Mouse (Mus musculus) lung, postnatal 0 days (tissue): Measurements from ENCODE around the gene Acp7. TPM values are rescaled to one million over a fixed set of nuclear protein-coding genes. Genes with fewer than 3 reads are reported as not detected.
A peak's percentile ranks its signal among the peaks of the same experiment; 100 is the strongest.

Experiments used
- ATAC-seq: fragments of 200-750 bp; cut with Nextera tagmentation; 2 replicates; pipeline ENCODE4 v1.8.0; 2017; ENCODE audit warnings: moderate library complexity
- DNase-seq: peaks from one replicate; pipeline ENCODE4 v3.0.0-alpha.2; 2016; ENCODE audit warnings: low spot score
- H3K27ac ChIP-seq: fragments of 300-500 bp; sonication (generic); 2 replicates; pipeline ENCODE4 v1.5.1; 2014; ENCODE audit warnings: antibody characterized with exemption, mild to moderate bottlenecking, low read length, mixed read lengths
- H3K27me3 ChIP-seq: fragments of 300-500 bp; sonication (generic); replicated peaks from 2 replicates; pipeline ENCODE4 v1.6.1; 2014; ENCODE audit warnings: low read length, mixed read lengths; ENCODE audit not compliant: insufficient read depth
- H3K36me3 ChIP-seq: fragments of 300-500 bp; sonication (generic); 2 replicates; pipeline ENCODE4 v1.6.1; 2014; ENCODE audit warnings: low read length, mixed read lengths; ENCODE audit not compliant: insufficient read depth
- H3K4me1 ChIP-seq: fragments of 300-500 bp; sonication (generic); 2 replicates; pipeline ENCODE4 v1.6.1; 2014; ENCODE audit warnings: antibody characterized with exemption, low read depth, low read length, mixed read lengths; ENCODE audit not compliant: insufficient read depth
- H3K4me2 ChIP-seq: fragments of 300-500 bp; sonication (generic); replicated peaks from 2 replicates; pipeline ENCODE4 v1.6.1; 2014; ENCODE audit warnings: low read depth, mild to moderate bottlenecking, low read length, moderate library complexity, mixed read lengths
- H3K4me3 ChIP-seq: fragments of 300-500 bp; sonication (generic); 2 replicates; pipeline ENCODE4 v1.5.1; 2014; ENCODE audit warnings: low read depth, low read length
- H3K9ac ChIP-seq: fragments of 300-500 bp; sonication (generic); replicated peaks from 2 replicates; pipeline ENCODE4 v1.6.1; 2014; ENCODE audit warnings: low read depth, mild to moderate bottlenecking
- H3K9me3 ChIP-seq: fragments of 300-500 bp; sonication (generic); 2 replicates; pipeline ENCODE4 v1.6.1; 2016; ENCODE audit warnings: low read length, mixed read lengths
- CTCF ChIP-seq: IDR thresholded peaks from 2 replicates; pipeline ENCODE4 v1.5.1; 2016; ENCODE audit warnings: antibody characterized with exemption, mild to moderate bottlenecking
- EP300 ChIP-seq: IDR thresholded peaks from 2 replicates; pipeline ENCODE4 v1.6.1; 2016; ENCODE audit warnings: antibody characterized with exemption, mild to moderate bottlenecking, control low read depth
- WGBS: fragments of 180-500 bp; shearing (Covaris S2); extraction: QIAGEN DNeasy Blood & Tissue Kit; methylation state at CpG from one replicate; pipeline ENCODE4 v1.1.7; 2014; 5-methylcytosine and 5-hydroxymethylcytosine counted together
- polyA plus RNA-seq: library from polyadenylated mRNA; unstranded; fragments of >200 nt; fragmentation: Nextera tagmentation; extraction: Ambion mirVana; gene quantifications from 2 replicates; pipeline ENCODE4 v1.2.1, GENCODE M21; 2015

The Acp7 gene
- polyA plus RNA-seq, 1 experiment from 2014 or later, result not detected

DNA sequence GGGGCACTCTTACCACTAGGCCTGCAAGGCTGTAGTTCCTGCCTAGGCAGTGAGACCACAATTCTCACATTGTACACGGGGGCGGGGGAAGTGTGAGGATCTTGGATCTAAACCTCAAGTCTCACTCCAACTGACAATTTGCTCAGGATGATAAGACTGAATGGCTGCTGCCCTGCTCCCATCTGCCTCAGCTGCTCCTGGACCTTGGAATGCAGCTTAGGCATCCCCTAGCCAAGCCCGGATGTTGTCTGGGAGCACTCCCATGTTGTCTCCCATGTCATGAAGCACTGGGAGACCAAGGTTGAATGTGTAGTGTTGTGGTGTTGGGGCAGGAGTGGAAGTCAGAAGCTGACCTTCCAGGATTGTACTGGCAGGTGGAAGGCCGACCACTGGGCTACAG lies 63.6 kb downstream of the Acp7 start:
- H3K4me1 ChIP-seq, result peaks cover 34% of the 10 kb centered on the region
- no peak overlapping the region for H3K9ac ChIP-seq
- no peaks in the 10 kb centered on the region for H3K27me3 ChIP-seq
- no peak for ATAC-seq
- no peaks in the 10 kb centered on the region for H3K9me3 ChIP-seq
- no peak for DNase-seq
- TF ChIP-seq CTCF (no peak), EP300 (no peak)
- no peak overlapping the region for H3K4me3 ChIP-seq
- H3K4me2 ChIP-seq, result no peak overlapping the region
- 82% methylated on average over 4 of the region's 4 CpGs for WGBS
- no peak overlapping the region for H3K27ac ChIP-seq
- peaks cover 44% of the 10 kb centered on the region for H3K36me3 ChIP-seq

DNA sequence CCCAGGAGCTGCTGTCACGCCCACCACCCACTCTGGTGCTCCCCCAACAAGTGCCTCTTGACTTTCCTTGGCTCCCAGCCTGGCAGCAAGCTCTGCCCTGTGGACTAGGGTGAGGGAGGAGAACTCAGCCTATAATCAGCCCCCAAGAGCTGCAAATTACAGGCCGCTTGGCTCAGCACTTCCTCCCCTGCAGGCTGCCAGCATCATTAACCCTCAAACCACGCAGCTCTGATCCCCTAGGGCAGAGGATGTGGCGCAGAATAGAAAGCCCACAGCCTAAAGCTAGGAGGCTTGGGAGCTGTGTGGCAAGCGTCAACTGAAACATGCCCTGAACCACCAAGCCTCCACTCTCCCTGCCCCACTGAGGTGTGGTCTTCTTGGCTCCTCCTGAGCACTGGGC lies 65.7 kb downstream of the Acp7 start:
- Histone ChIP-seq H3K9ac (no peak overlapping the region), H3K27me3 (no peaks in the 10 kb centered on the region), H3K4me3 (no peak overlapping the region), H3K36me3 (peaks cover 49% of the 10 kb centered on the region), H3K27ac (no peak overlapping the region), H3K9me3 (no peaks in the 10 kb centered on the region), H3K4me2 (no peak overlapping the region), H3K4me1 (peaks cover 18% of the 10 kb centered on the region; the same call in 1 of the 2 replicates)
- 74% methylated on average over 5 of the region's 5 CpGs for WGBS
- TF ChIP-seq CTCF (no peak), EP300 (no peak)
- no peak for ATAC-seq
- no peak for DNase-seq

DNA sequence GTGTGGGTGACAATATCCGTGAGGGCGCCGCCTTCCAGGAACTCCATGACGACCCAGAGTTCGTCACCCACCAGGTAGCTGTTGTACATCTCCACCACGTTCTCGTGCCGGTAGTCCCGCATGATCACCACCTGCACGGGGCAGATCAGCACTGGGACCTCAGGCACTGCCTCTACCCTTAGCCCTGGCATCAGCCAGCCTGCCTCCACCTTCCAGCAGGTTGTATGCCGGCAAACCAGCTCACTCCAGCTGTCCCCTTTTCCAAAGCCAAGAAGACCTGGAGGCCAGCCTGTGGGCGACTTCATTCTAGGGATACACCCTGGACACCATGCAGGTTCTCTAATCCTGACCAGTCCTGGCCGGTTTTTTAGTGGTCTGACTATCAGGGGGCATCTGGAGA lies 68.2 kb downstream of the Acp7 start:
- Histone ChIP-seq H3K27me3 (no peaks in the 10 kb centered on the region), H3K9ac (no peak overlapping the region), H3K36me3 (peaks cover 55% of the 10 kb centered on the region), H3K4me2 (no peak overlapping the region), H3K4me1 (no peaks in the 10 kb centered on the region), H3K27ac (no peak overlapping the region), H3K4me3 (no peak overlapping the region), H3K9me3 (no peaks in the 10 kb centered on the region)
- TF ChIP-seq CTCF (no peak), EP300 (no peak)
- WGBS, result 94% methylated on average over 13 of the region's 13 CpGs
- no peak for DNase-seq
- no peak for ATAC-seq

DNA sequence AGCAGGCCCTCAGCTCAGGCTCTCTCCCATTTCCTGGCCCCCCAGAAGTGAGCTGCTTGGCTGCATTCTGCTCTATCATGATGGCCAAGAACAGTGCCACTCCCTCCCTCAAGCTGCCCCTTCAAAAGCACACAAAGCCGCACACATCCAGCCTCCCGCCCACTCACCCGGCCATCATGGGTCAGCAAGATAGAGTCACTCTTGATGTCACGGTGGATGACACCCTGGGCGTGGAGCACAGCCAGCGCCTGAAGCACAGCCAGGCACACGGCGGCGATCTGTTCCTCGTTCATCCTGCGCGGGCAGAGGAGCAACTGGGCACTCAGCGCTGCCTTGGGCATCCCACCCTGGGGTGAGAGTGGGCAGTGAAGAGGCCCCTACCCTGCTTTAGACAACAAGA lies 68.8 kb downstream of the Acp7 start:
- WGBS, result 87% methylated on average over 13 of the region's 13 CpGs
- H3K36me3 ChIP-seq, result peaks cover 50% of the 10 kb centered on the region

DNA sequence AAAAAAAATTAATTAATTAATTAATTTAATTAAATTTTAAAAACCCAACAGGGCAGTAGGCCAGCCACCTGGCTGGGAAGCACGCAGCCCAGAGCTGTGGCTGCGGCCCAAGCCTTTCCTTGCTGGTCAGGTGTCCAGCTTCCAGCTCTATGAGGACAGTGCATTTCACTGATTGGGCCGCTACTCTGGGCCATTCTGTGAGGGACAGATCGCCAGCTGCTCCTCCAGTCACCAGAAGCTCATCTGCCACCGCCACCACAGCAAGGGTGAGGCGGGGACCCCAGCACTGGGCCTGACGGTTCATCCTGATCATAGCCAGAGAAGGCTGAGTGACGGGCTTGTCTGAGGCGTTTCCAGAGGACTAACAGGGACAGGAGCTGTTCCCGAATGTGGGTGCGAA lies 69.2 kb downstream of the Acp7 start:
- peaks cover 47% of the 10 kb centered on the region for H3K36me3 ChIP-seq
- no peak overlapping the region for H3K9ac ChIP-seq
- no peaks in the 10 kb centered on the region for H3K9me3 ChIP-seq
- ATAC-seq (no peak), DNase-seq (no peak)
- H3K27me3 ChIP-seq, result no peaks in the 10 kb centered on the region
- H3K4me1 ChIP-seq, result 0 out of 2 replicates have a peak, but pooled peaks cover under 1% of the 10 kb centered on the region
- H3K27ac ChIP-seq, result no peak overlapping the region
- no peak overlapping the region for H3K4me2 ChIP-seq
- 93% methylated on average over 11 of the region's 11 CpGs for WGBS
- H3K4me3 ChIP-seq, result no peak overlapping the region
- TF ChIP-seq CTCF (no peak), EP300 (no peak)

More for the DNA sequence above, 68.8 kb downstream of the Acp7 start:
- Histone ChIP-seq H3K4me1 (no peaks in the 10 kb centered on the region), H3K4me2 (no peak overlapping the region), H3K27me3 (no peaks in the 10 kb centered on the region), H3K27ac (no peak overlapping the region), H3K9ac (no peak overlapping the region), H3K4me3 (no peak overlapping the region), H3K9me3 (no peaks in the 10 kb centered on the region)
- ATAC-seq, result no peak
- TF ChIP-seq EP300 (no peak), CTCF (no peak)
- no peak for DNase-seq

DNA sequence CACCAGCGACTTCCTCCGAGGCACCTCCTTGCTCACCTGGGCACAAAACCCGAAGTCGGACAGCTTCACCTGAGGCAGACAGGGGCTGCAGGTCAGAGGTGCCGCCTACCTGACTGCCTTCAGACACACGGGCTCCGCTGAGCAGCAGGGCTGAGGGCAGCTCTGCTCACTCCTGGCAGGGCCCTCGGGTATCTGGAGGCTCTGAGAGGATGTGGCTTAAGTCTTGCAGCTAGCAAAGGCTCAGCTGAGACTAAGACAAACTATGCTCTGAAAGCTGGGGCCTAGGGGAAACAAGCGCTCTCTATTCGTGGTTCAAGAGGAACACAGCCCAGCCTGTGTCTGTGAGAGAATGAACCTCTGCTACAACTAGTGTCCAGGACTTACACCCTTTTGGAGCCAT lies 70.3 kb downstream of the Acp7 start:
- ATAC-seq, result no peak
- no peaks in the 10 kb centered on the region for H3K9me3 ChIP-seq
- H3K27ac ChIP-seq, result no peak overlapping the region
- H3K4me3 ChIP-seq, result no peak overlapping the region
- TF ChIP-seq CTCF (no peak), EP300 (no peak)
- H3K4me2 ChIP-seq, result no peak overlapping the region
- H3K9ac ChIP-seq, result no peak overlapping the region
- H3K4me1 ChIP-seq, result 0 out of 2 replicates have a peak, but pooled peaks cover 2% of the 10 kb centered on the region
- peaks cover 39% of the 10 kb centered on the region for H3K36me3 ChIP-seq
- WGBS, result 93% methylated on average over 10 of the region's 10 CpGs
- H3K27me3 ChIP-seq, result no peaks in the 10 kb centered on the region
- DNase-seq, result no peak

DNA sequence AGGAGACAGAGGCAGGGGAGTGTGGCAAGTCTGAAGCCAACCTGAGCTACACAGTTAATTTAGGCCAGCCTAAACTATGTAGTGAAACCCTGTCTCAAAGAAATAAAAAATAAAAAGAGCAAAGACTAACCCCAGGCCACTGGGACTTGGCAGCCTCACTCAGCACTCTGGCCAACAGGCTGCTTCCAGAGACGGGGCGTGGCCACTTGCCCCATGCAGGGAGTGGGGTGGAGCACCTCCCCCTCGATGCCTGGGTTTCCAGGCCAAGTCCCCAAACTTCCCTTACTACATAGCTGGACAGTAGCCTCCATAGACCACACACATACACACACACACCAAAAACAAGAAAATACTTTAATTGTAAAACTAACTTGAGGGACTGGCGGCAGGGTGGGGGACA lies 72.6 kb downstream of the Acp7 start:
- Histone ChIP-seq H3K4me2 (no peak overlapping the region), H3K9ac (no peak overlapping the region), H3K27ac (no peak overlapping the region), H3K9me3 (no peaks in the 10 kb centered on the region), H3K27me3 (no peaks in the 10 kb centered on the region), H3K4me3 (no peak overlapping the region), H3K36me3 (peaks cover 18% of the 10 kb centered on the region), H3K4me1 (0 out of 2 replicates have a peak, but pooled peaks cover 2% of the 10 kb centered on the region)
- peak; percentile 86 for ATAC-seq
- no peak for TF ChIP-seq CTCF
- TF ChIP-seq EP300, result peak; percentile 31; the same call in 1 of the 2 replicates
- 33% methylated on average over 4 of the region's 4 CpGs for WGBS
- peak; percentile 86 for DNase-seq
